Mouse (Mus musculus) erythroblast, embryonic 14.5 days (primary cell): ENCODE results near the gene Fgfr2.

Source experiments
- GATA1 ChIP-seq: IDR thresholded peaks from 2 replicates; pipeline ENCODE4 v1.6.1; 2012; ENCODE audit warnings: low read length, inconsistent platforms, mixed read lengths
- TAL1 ChIP-seq: IDR thresholded peaks from 3 replicates; pipeline ENCODE4 v1.6.1; 2012; ENCODE audit warnings: low read length, inconsistent platforms, mixed read lengths

DNA sequence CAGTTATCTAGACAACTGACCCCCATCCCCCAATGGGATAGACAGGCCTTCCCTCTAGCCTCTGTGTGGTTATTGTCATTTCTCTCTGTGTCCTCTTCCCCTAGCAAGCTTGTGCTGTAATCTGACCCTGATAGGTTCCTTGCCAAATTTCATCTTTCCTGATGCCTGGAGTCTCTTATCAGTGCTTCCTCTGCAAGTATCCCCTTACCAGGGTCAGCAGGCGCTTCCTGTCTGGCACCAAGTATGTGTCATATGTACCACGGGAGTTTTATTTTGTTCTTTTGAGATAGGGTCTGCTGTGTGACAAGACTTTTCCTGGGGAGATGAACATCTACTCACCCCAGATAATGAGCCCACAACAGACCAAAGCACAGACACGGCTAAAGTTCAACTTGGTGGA, 844.5 kb downstream of the Fgfr2 start:
- TF ChIP-seq GATA1: no peak
- no peak for TF ChIP-seq TAL1
